Mouse (Mus musculus) spleen, postnatal 10 days (tissue): Measurements from ENCODE around the gene Nsf.

Experiments used
- DNase-seq, 2 experiments: peaks; one replicate each; pipeline ENCODE4 v3.0.0; 2021 to 2022; ENCODE audit warnings: low spot score in 2 of 2

Nsf gene

DNA sequence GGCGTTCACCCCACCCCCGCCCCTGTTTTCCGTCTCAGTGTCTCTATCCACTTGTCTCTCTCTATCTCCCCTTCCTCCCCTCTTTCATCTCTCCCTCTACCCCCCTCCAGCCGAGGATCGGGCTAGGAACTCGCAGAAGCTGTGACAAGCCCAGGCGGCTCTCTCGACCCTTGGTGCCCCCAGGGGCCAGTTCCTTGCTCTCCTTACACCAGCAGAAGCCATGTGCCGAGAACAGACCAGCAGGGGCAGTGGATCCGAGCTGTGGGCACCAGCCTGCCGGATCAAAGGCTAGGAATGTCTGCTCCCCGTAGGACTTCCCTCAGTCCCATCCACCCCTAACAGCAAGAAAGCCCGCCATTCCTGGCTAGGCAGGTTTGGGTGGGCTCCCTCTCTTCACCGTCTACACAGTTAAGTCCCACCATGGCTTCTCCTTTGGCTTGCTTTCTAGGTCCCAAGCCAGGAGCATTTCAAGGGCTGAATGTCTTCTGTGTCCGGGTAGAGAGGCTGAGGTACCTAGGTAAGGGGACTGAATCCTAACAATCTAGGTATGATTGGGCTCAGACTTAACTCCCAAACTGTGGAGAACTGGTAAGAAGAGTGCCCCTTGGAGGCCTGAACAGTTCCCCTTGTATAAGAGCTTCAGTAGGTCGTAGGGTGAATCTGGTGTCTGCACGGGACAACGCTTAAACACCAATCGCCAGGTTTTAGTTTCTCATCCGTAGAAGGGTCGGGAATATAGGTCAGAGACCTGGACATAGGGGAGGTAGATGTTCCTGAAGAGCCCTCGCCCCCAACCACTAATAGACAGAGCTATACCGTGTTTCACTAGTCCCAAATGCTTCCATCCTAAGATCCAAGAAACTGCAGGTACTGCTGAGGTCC is 181.1 kb downstream of the Nsf start:
- DNase-seq = no peak
